Mouse (Mus musculus) ES-E14 (cell line): ENCODE results near the gene Sin3a. TPM values are rescaled to one million over a fixed set of nuclear protein-coding genes. Genes with fewer than 3 reads are reported as not detected.

Experiments used
- DNase-seq: peaks from one replicate; pipeline ENCODE4 v3.0.0-alpha.2; 2013; ENCODE audit warnings: low read depth, low spot score
- H3K27ac ChIP-seq: 2 replicates; pipeline ENCODE4 v1.5.1; 2012; ENCODE audit warnings: low read depth, mild to moderate bottlenecking, low read length, moderate library complexity, mixed read lengths; ENCODE audit not compliant: poor library complexity, insufficient read depth, severe bottlenecking
- H3K36me3 ChIP-seq: 2 replicates; pipeline ENCODE4 v1.6.1; 2012; ENCODE audit warnings: mild to moderate bottlenecking, low read length, moderate library complexity, mixed read lengths; ENCODE audit not compliant: control insufficient read depth, poor library complexity, insufficient read depth, severe bottlenecking
- H3K4me1 ChIP-seq, 2 experiments: fragments of 150-350 bp in 1 of 2; sonication (generic) in 1 of 2; 2 replicates each; pipeline ENCODE4 v1.6.1; 2012; ENCODE audit warnings: low read length in 2 of 2, mild to moderate bottlenecking in 1 of 2, mixed read lengths in 1 of 2; ENCODE audit not compliant: control insufficient read depth in 2 of 2, insufficient read depth in 2 of 2, poor library complexity in 1 of 2
- H3K4me3 ChIP-seq, 2 experiments: fragments of 150-350 bp in 1 of 2; sonication (generic) in 1 of 2; 2 replicates each; pipeline ENCODE4 v1.5.1; 2012; ENCODE audit warnings: low read length in 2 of 2, low read depth in 1 of 2, mild to moderate bottlenecking in 1 of 2, mixed read lengths in 1 of 2; ENCODE audit not compliant: insufficient read depth in 1 of 2, poor library complexity in 1 of 2, severe bottlenecking in 1 of 2
- H3K9ac ChIP-seq: 2 replicates; pipeline ENCODE4 v1.6.1; 2012; ENCODE audit warnings: low read depth, mild to moderate bottlenecking, low read length, mixed read lengths; ENCODE audit not compliant: poor library complexity, insufficient read depth, severe bottlenecking
- H3K9me3 ChIP-seq: fragments of 150-350 bp; sonication (generic); 2 replicates; pipeline ENCODE4 v1.6.1; 2012; ENCODE audit warnings: low read depth, mild to moderate bottlenecking, low read length; ENCODE audit not compliant: control insufficient read depth, insufficient read depth
- CHD2 ChIP-seq: IDR thresholded peaks from 2 replicates; pipeline ENCODE4 v1.6.1; 2014; ENCODE audit warnings: mild to moderate bottlenecking, low read depth, low read length, inconsistent platforms
- HCFC1 ChIP-seq: IDR thresholded peaks from 2 replicates; pipeline ENCODE4 v1.6.1; 2012; ENCODE audit warnings: low read length, inconsistent platforms, borderline replicate concordance; ENCODE audit not compliant: insufficient read depth
- MAFK ChIP-seq: IDR thresholded peaks from 2 replicates; pipeline ENCODE4 v1.6.1; 2014; ENCODE audit warnings: mild to moderate bottlenecking, low read depth, low read length, inconsistent platforms; ENCODE audit not compliant: insufficient read depth
- ZC3H11A ChIP-seq: IDR thresholded peaks from 2 replicates; pipeline ENCODE4 v1.6.1; 2012; ENCODE audit warnings: low read depth, mild to moderate bottlenecking, inconsistent platforms, low read length, borderline replicate concordance
- ZNF384 ChIP-seq: IDR thresholded peaks from 2 replicates; pipeline ENCODE4 v1.6.1; 2012; ENCODE audit warnings: low read depth, low read length, inconsistent platforms
- in situ Hi-C, 2 experiments: fragments of 600-800 bp; cut with MboI; formaldehyde crosslinking; loops; one replicate each; pipeline ENCODE4 v1.15.1; 2025; ENCODE audit warnings: low sequenced_read_pairs in 2 of 2, inconsistent platforms in 1 of 2; ENCODE audit not compliant: unreplicated experiment in 2 of 2
- total RNA-seq: library from RNA; depleted of rRNA; stranded (reverse); fragments of 300-350 nt; gene quantifications from 2 replicates; pipeline ENCODE4 v1.2.3, GENCODE M21; 2012

Sin3a gene
- total RNA-seq, 1 experiment = 78.3 TPM

DNA sequence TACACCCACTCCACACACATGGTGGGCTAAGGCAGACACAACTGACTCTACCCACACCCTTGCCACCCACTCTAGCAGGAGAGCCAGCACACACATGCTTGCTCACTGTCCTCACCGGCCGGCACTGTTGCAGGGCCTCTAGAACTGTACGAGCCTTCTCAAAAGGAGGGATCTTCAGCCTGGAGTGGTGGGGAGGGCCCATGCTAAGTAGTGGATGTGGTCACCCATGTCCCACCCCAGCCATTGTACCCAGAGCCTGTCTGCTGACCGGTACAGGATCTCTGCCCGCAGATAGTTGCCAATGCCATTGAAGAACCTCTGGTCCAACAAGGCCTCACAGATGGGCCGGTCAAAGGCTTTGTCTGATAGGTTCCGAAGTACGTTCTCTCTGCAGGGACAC is 73.0 kb downstream of the Sin3a start:
- in situ Hi-C loops = no loop called here
- peaks cover 31% of the 10 kb centered on the region; the same call in 1 of the 2 replicates for H3K36me3 ChIP-seq
- no peak overlapping the region for H3K27ac ChIP-seq
- no peak overlapping the region for H3K9ac ChIP-seq
- H3K4me1 ChIP-seq = peaks cover 0 to 11% of the 10 kb centered on the region in 2 experiments; a peak in 3 of 4 replicates
- H3K4me3 ChIP-seq = no peak overlapping the region
- TF ChIP-seq HCFC1 (no peak), ZNF384 (no peak), ZC3H11A (no peak), MAFK (no peak), CHD2 (no peak)
- no peak for DNase-seq
- no peaks in the 10 kb centered on the region for H3K9me3 ChIP-seq

DNA sequence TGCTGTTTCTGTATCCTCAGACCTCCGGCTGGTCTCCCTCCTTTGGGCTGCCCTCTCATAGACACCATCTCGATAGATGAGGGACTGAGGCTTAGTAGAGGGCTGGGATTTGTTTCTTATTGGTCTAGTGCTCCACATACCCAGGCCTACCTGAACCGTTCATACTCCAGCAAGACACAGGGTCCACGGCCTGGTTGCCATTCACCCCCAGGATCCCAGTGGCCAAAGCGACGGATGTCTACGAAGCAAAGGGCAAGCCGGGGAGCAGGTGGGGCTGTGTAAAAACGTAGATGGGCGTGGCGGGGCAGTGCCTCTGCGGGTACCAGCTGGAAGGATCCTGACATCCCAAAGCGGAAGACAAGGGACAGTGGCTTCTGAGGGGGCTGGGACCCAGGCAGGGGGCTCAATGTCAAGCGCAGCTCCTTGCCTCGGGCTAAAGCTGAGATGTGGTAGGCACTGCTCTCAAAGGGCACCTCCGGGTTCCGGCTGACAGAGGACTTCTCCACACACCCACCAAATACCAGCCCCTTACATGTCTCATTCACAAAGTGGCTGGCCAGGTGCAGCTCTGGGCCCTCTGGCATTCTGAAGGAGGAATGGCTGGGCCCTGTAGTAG is 74.7 kb downstream of the Sin3a start:
- DNase-seq = no peak
- Histone ChIP-seq H3K27ac (no peak overlapping the region), H3K36me3 (peaks cover 14% of the 10 kb centered on the region; the same call in 1 of the 2 replicates), H3K4me1 (peaks cover 0 to 11% of the 10 kb centered on the region in 2 experiments; a peak in 3 of 4 replicates), H3K9me3 (no peaks in the 10 kb centered on the region), H3K4me3 (no peak overlapping the region), H3K9ac (no peak overlapping the region)
- TF ChIP-seq HCFC1 (no peak), CHD2 (no peak), ZNF384 (no peak), MAFK (no peak), ZC3H11A (no peak)
- in situ Hi-C loops = no loop called here

DNA sequence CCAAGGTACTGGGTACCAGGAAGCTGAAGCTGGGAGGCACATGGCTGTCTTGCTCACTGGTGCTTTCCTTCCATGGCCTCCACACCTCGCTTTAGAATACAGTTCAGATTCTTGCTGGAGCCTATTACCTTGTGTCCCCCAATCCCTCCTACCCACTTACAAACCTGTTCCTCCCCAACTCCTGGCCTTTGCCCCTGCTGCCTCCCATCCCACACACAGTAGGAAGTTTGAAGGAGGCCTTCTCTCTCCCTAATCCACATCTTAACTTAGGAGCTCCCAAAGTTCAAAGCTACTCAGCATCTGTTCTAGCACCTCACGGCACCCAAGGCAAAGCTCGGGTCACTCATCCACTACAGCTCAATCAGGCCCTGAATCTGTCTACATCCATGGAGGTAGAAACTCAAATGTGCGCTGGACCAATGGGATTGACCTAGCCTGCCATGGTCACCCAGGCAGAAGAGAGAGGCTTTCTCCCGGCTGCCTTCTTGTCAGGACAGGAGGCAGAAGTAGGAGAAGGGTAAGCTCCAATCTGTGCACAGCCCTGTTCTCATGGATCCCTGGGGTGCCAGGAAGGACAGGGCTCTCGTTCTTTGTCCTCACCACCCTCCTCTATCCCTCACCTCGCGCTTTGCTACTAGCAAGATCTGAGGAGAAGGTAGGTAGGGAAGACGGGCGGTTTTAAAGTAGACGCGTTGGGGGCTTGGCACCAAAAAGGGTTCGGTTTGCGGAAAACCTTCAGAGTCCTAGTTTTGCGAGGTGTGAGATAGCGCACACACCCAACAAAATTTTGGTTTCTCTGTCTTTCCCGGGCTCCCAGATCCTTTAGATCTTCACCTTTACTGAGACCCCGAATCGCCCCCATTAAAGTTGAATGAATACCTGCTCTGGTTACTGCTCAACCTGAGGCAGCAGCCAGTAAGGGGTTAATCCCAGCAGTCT is 75.6 kb downstream of the Sin3a start:
- TF ChIP-seq HCFC1 (no peak), ZNF384 (no peak)
- no peak for DNase-seq
- H3K27ac ChIP-seq = no peak overlapping the region

DNA sequence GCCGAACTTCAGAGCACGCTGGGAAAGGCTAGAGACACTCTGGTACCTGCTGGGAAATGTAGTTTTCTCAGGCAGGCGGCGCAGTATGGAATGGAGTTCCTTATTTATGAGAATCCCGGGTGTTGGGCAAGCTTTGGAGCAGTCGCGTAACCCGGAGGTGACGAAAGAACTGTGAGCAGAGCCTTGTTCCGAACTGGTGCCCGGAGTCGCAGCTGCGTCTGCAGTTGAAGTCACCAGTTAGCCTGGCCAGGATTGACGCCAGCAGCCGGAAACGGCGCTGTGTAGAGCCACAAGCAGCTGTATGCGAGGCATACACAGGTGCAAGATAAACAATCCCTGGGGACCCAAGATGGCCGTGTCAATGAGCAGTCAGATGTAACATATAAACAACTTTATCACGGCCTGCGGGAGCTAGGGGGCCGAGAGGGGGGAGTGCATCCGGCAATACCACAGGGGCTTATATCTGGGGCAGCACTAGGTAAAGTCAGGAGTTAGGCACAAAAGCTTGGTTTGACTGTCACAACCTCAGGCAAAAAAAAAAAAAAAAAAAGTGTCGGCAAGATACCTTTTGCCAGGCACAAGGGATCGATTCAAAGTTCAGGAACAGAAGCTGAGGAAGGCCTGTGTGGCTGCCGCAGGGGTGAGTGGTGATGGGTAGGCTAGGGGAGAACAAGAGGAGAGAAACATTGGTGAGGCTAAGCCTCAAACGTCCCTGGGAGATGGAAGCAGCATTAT is 76.5 kb downstream of the Sin3a start, which contains the start of gene Neil1:
Gene Neil1, minus strand, starts transcription at position 162 of the 735 bp plus-strand sequence.
- no peak for TF ChIP-seq ZC3H11A
- peak; percentile 89 for TF ChIP-seq ZNF384
- no peak for TF ChIP-seq MAFK
- peak; percentile 66; the same call in 1 of the 2 replicates for TF ChIP-seq CHD2
- peak; percentile 95 for TF ChIP-seq HCFC1
- H3K9ac ChIP-seq = peak within 1 kb of the TSS; percentile 77

More for the DNA sequence above, 75.6 kb downstream of the Sin3a start:
- peak overlapping the region; percentile 68 to 83 for H3K4me3 ChIP-seq
- H3K36me3 ChIP-seq = peaks cover 7% of the 10 kb centered on the region; the same call in 1 of the 2 replicates
- H3K4me1 ChIP-seq = peaks cover 0 to 11% of the 10 kb centered on the region in 2 experiments; a peak in 3 of 4 replicates
- in situ Hi-C loops = no loop called here
- H3K9ac ChIP-seq = peak overlapping the region; percentile 77
- no peaks in the 10 kb centered on the region for H3K9me3 ChIP-seq

More for the DNA sequence above, 76.5 kb downstream of the Sin3a start, which contains the start of gene Neil1:
- in situ Hi-C loops = no loop called here
- Histone ChIP-seq H3K4me1 (peaks cover 0 to 11% of the 10 kb centered on the region in 2 experiments; a peak in 3 of 4 replicates), H3K4me3 (peak within 1 kb of the TSS; percentile 68 to 83), H3K27ac (peak within 1 kb of the TSS; percentile 26), H3K36me3 (peaks cover under 1% of the 10 kb centered on the region; the same call in 1 of the 2 replicates), H3K9me3 (no peaks in the 10 kb centered on the region)
- DNase-seq = peak; percentile 77
